17 mouse cellular contexts compared by ENCODE assay signal in genomic region chr4:102809296-102809695, GRCm38 (mm10).
"Had no signal": no experiment of that assay in that cellular context is flagged by ENCODE, and none has a peak within 500 bp of the region (broad histone marks: within the 10 kb centered on the region; RNA-seq: fewer than 3 reads in every experiment).

No protein-coding gene starts in this region.

- H3K27me3 ChIP-seq: lung, embryonic 15.5 days; megakaryocyte, embryonic 14.5 days; midbrain, embryonic 13.5 days; midbrain, embryonic 15.5 days; neural tube, embryonic 12.5 days had no signal

- H3K4me1 ChIP-seq: megakaryocyte, embryonic 14.5 days; neural tube, embryonic 12.5 days had no signal

- H3K27ac ChIP-seq: lung, embryonic 15.5 days; macrophage; midbrain, embryonic 13.5 days; midbrain, embryonic 15.5 days; neural tube, embryonic 12.5 days had no signal

- DNase-seq: lung, adult 2 months; lung, postnatal 14 days; lung, postnatal 36 days; retina, postnatal 1 day; right cerebral cortex, adult 18-20 months; right cerebral cortex, postnatal 25 days; right cerebral cortex, postnatal 4 days; spleen, adult 18-20 months; thymus, adult 18-20 months; thymus, postnatal 14 days; thymus, postnatal 36 days had no signal

- H3K4me3 ChIP-seq: lung, embryonic 15.5 days; megakaryocyte, embryonic 14.5 days; midbrain, embryonic 13.5 days; midbrain, embryonic 15.5 days; neural tube, embryonic 12.5 days had no signal

- H3K9ac ChIP-seq: lung, embryonic 15.5 days; midbrain, embryonic 13.5 days; midbrain, embryonic 15.5 days; neural tube, embryonic 12.5 days had no signal

- H3K36me3 ChIP-seq: lung, embryonic 15.5 days; midbrain, embryonic 13.5 days; midbrain, embryonic 15.5 days; neural tube, embryonic 12.5 days had no signal
